Mouse (Mus musculus) olfactory bulb, adult 2 months (tissue): Measurements from ENCODE around the gene Dhtkd1. TPM values are rescaled to one million over a fixed set of nuclear protein-coding genes. Genes with fewer than 3 reads are reported as not detected.

ENCODE experiments used
- H3K27ac ChIP-seq: fragments of 200-500 bp; 2 replicates; pipeline ENCODE4 v1.5.1; 2012; ENCODE audit warnings: low read depth, low read length; ENCODE audit not compliant: insufficient read depth
- H3K4me1 ChIP-seq: fragments of 200-500 bp; 2 replicates; pipeline ENCODE4 v1.6.1; 2012; ENCODE audit warnings: low read length; ENCODE audit not compliant: control insufficient read depth, insufficient read depth
- H3K4me3 ChIP-seq: fragments of 200-500 bp; 2 replicates; pipeline ENCODE4 v1.5.1; 2012; ENCODE audit warnings: mild to moderate bottlenecking, low read depth, low read length, moderate library complexity; ENCODE audit not compliant: insufficient read depth
- CTCF ChIP-seq: fragments of 200-500 bp; IDR thresholded peaks from 2 replicates; pipeline ENCODE4 v1.5.1; 2012; ENCODE audit warnings: low read depth, mild to moderate bottlenecking, low read length, moderate library complexity; ENCODE audit not compliant: insufficient read depth
- POLR2A ChIP-seq: fragments of 200-500 bp; IDR thresholded peaks from 2 replicates; pipeline ENCODE4 v1.6.1; 2012; ENCODE audit warnings: mild to moderate bottlenecking, low read depth, low read length, moderate library complexity; ENCODE audit not compliant: insufficient read depth
- WGBS: fragments of 180-500 bp; shearing (Covaris S2); methylation state at CpG from one replicate; pipeline ENCODE4 v1.1.7; 2018; 5-methylcytosine and 5-hydroxymethylcytosine counted together
- polyA plus RNA-seq: library from polyadenylated mRNA; stranded (reverse); fragments of >200 nt; gene quantifications from 2 replicates; pipeline ENCODE4 v1.2.4, GENCODE M21; 2012; ENCODE audit warnings: low replicate concordance; ENCODE audit not compliant: missing spikeins, insufficient read depth, insufficient read length

Dhtkd1 gene
- polyA plus RNA-seq, 1 experiment = not detected

- H3K4me1 ChIP-seq = peaks cover 5% of the 10 kb centered on the region; the same call in 1 of the 2 replicates
- no peak for TF ChIP-seq POLR2A
- no peak overlapping the region for H3K27ac ChIP-seq
- 97% methylated on average over 4 of the region's 4 CpGs for WGBS
- H3K4me3 ChIP-seq = no peak overlapping the region
Observed at GRCm38 (mm10) chr2:5936550-5936949, 6.0 kb downstream of the Dhtkd1 start.

- TF ChIP-seq CTCF (no peak), POLR2A (no peak)
Observed at GRCm38 (mm10) chr2:5936068-5936467, 6.5 kb downstream of the Dhtkd1 start.

DNA sequence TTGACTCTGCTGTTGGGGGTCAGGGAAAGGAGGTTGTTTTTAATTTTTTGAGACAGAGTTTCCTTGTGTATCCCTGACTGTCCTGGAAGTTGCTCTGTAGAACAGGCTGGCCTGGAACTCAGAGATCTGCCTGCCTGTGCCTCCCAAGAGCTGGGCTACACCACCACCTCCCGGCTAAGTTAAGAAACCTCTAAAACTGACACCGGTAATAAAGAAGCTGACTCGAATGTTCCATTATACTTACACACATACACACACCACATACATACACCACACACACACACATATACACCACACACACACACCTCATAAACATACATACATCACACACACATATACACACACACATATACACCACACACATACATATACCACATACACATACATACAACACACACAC is 7.7 kb downstream of the Dhtkd1 start:
- TF ChIP-seq CTCF = no peak
- TF ChIP-seq POLR2A = no peak
- 88% methylated on average over 3 of the region's 3 CpGs for WGBS
- no peak overlapping the region for H3K27ac ChIP-seq
- H3K4me1 ChIP-seq = peaks cover 2% of the 10 kb centered on the region; the same call in 1 of the 2 replicates
- H3K4me3 ChIP-seq = no peak overlapping the region

More at GRCm38 (mm10) chr2:5936068-5936467, 6.5 kb downstream of the Dhtkd1 start:
- 89% methylated on average over 6 of the region's 6 CpGs for whole genome bisulfite sequencing
- no peak overlapping the region for H3K27ac ChIP-seq
- H3K4me1 ChIP-seq = peaks cover 5% of the 10 kb centered on the region; the same call in 1 of the 2 replicates
- H3K4me3 ChIP-seq = no peak overlapping the region

GRCm38 (mm10) chr2:5931938-5932337 is 10.7 kb downstream of the Dhtkd1 start:
- WGBS = 94% methylated on average over 5 of the region's 5 CpGs
- TF ChIP-seq POLR2A (no peak), CTCF (no peak)
- H3K4me1 ChIP-seq = peaks cover 2% of the 10 kb centered on the region; the same call in 1 of the 2 replicates
- no peak overlapping the region for H3K27ac ChIP-seq
- no peak overlapping the region for H3K4me3 ChIP-seq

GRCm38 (mm10) chr2:5930291-5931054 is 12.1 kb downstream of the Dhtkd1 start:
- WGBS = 91% methylated on average over 18 of the region's 18 CpGs
- Histone ChIP-seq H3K27ac (no peak overlapping the region), H3K4me3 (no peak overlapping the region), H3K4me1 (peaks cover 2% of the 10 kb centered on the region; the same call in 1 of the 2 replicates)
- TF ChIP-seq POLR2A = no peak
- no peak for TF ChIP-seq CTCF

GRCm38 (mm10) chr2:5929793-5930192 is 12.8 kb downstream of the Dhtkd1 start:
- H3K4me3 ChIP-seq = no peak overlapping the region
- H3K27ac ChIP-seq = no peak overlapping the region
- H3K4me1 ChIP-seq = peaks cover 2% of the 10 kb centered on the region; the same call in 1 of the 2 replicates
- TF ChIP-seq POLR2A (no peak), CTCF (no peak)
- WGBS = 93% methylated on average over 5 of the region's 5 CpGs

DNA sequence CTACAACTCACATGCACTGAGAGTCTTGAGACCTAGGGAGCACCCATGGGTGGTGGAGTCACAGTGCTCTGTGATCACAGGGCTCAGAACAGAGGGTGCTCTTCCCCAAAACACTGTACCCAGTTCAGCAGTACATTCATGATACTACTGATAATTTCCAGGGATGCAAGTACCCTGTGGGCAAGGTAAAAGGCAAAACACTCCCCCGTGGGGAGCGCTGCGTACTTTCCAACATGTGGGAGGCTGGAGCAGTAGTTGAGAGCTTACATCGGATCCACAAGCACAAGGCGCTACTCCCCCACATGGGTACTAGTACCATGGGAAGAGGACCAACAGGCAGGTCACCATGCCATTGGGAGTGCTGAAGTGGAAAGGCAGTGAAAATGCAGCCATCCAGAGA is 15.1 kb downstream of the Dhtkd1 start:
- 95% methylated on average over 5 of the region's 5 CpGs for WGBS
- H3K4me1 ChIP-seq = no peaks in the 10 kb centered on the region
- TF ChIP-seq POLR2A (no peak), CTCF (no peak)
- no peak overlapping the region for H3K4me3 ChIP-seq
- H3K27ac ChIP-seq = no peak overlapping the region

GRCm38 (mm10) chr2:5923786-5924185 is 18.8 kb downstream of the Dhtkd1 start:
- WGBS = 85% methylated on average over 9 of the region's 9 CpGs

DNA sequence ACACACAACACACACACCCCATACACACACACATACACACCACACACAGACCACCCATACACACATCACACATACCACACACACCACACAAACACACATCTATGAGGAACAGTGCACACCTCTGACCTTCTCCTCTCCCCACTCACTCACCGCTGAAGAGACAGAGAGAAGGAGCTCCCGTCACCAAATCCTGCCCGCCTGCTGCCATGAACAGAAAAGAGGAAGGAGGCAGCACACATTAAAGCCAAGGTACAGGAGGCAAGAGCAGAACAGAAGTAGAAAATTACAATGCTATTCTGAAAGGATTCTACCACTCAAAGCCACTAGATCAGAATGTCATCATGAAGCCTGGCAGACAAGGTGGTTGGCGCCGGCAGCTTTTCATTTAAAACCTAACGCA is 19.8 kb downstream of the Dhtkd1 start:
- H3K27ac ChIP-seq = no peak overlapping the region
- TF ChIP-seq POLR2A (no peak), CTCF (no peak)

More at GRCm38 (mm10) chr2:5923786-5924185, 18.8 kb downstream of the Dhtkd1 start:
- no peaks in the 10 kb centered on the region for H3K4me1 ChIP-seq
- no peak for TF ChIP-seq POLR2A
- no peak for TF ChIP-seq CTCF
- H3K4me3 ChIP-seq = no peak overlapping the region
- no peak overlapping the region for H3K27ac ChIP-seq

More for the DNA sequence above, 19.8 kb downstream of the Dhtkd1 start:
- Histone ChIP-seq H3K4me1 (no peaks in the 10 kb centered on the region), H3K4me3 (no peak overlapping the region)
- 98% methylated on average over 6 of the region's 6 CpGs for WGBS
